Mouse (Mus musculus) stomach, embryonic 15.5 days (tissue): Measurements from ENCODE around the gene Rbm24. TPM values are rescaled to one million over a fixed set of nuclear protein-coding genes. Genes with fewer than 3 reads are reported as not detected.
A peak's percentile ranks its signal among the peaks of the same experiment; 100 is the strongest.

Source experiments
- ATAC-seq: fragments of 200-750 bp; cut with Nextera tagmentation; 2 replicates; pipeline ENCODE4 v1.8.0; 2017; ENCODE audit warnings: low read depth, moderate number of reproducible peaks, moderate TSS enrichment; ENCODE audit not compliant: insufficient read depth, low FRiP score
- H3K27ac ChIP-seq: fragments of 300-500 bp; sonication (generic); 2 replicates; pipeline ENCODE4 v1.5.1; 2015; ENCODE audit warnings: mild to moderate bottlenecking, inconsistent platforms
- H3K27me3 ChIP-seq: fragments of 300-500 bp; sonication (generic); replicated peaks from 2 replicates; pipeline ENCODE4 v1.6.1; 2015; ENCODE audit warnings: inconsistent platforms
- H3K36me3 ChIP-seq: fragments of 300-500 bp; sonication (generic); 2 replicates; pipeline ENCODE4 v1.6.1; 2015; ENCODE audit warnings: inconsistent platforms
- H3K4me1 ChIP-seq: fragments of 300-500 bp; sonication (generic); 2 replicates; pipeline ENCODE4 v1.6.1; 2015; ENCODE audit warnings: inconsistent platforms
- H3K4me2 ChIP-seq: fragments of 300-500 bp; sonication (generic); 2 replicates; pipeline ENCODE4 v1.6.1; 2015; ENCODE audit warnings: mild to moderate bottlenecking, inconsistent platforms
- H3K4me3 ChIP-seq: fragments of 300-500 bp; sonication (generic); replicated peaks from 2 replicates; pipeline ENCODE4 v1.5.1; 2015; ENCODE audit warnings: inconsistent platforms
- H3K9ac ChIP-seq: fragments of 300-500 bp; sonication (generic); 2 replicates; pipeline ENCODE4 v1.6.1; 2015; ENCODE audit warnings: inconsistent platforms
- H3K9me3 ChIP-seq: fragments of 300-500 bp; sonication (generic); 2 replicates; pipeline ENCODE4 v1.6.1; 2016; ENCODE audit warnings: inconsistent platforms
- WGBS: fragments of 180-500 bp; shearing (Covaris S2); methylation state at CpG from one replicate; pipeline ENCODE4 v1.1.7; 2015; 5-methylcytosine and 5-hydroxymethylcytosine counted together
- polyA plus RNA-seq: library from polyadenylated mRNA; unstranded; fragments of >200 nt; fragmentation: Nextera tagmentation; extraction: Ambion mirVana; gene quantifications from 2 replicates; pipeline ENCODE4 v1.2.1, GENCODE M21; 2015

Gene Rbm24
- polyA plus RNA-seq, 1 experiment from 2014 or later, result 2.3 TPM

GRCm38 (mm10) chr13:46417594-46417993 lies 640 bp upstream of the Rbm24 start:
- Histone ChIP-seq H3K4me2 (peak overlapping the region; percentile 95), H3K4me1 (peaks cover 6% of the 10 kb centered on the region; the same call in 1 of the 2 replicates), H3K36me3 (no peaks in the 10 kb centered on the region), H3K9ac (0 out of 2 replicates have a peak overlapping the region, but pooled peaks have one; percentile 20), H3K4me3 (peak overlapping the region; percentile 52; the same call in 1 of the 2 replicates), H3K27ac (no peak overlapping the region), H3K9me3 (no peaks in the 10 kb centered on the region), H3K27me3 (no peaks in the 10 kb centered on the region)
- 78% methylated on average over 5 of the region's 5 CpGs for WGBS
- no peak for ATAC-seq

GRCm38 (mm10) chr13:46418731-46419545 lies 704 bp downstream of the Rbm24 start:
- Histone ChIP-seq H3K4me2 (peak overlapping the region; percentile 95), H3K4me3 (peak overlapping the region; percentile 52), H3K9me3 (no peaks in the 10 kb centered on the region), H3K4me1 (peaks cover 6% of the 10 kb centered on the region; the same call in 1 of the 2 replicates), H3K36me3 (no peaks in the 10 kb centered on the region), H3K27ac (no peak overlapping the region), H3K9ac (peak overlapping the region; percentile 20; the same call in 1 of the 2 replicates), H3K27me3 (no peaks in the 10 kb centered on the region)
- ATAC-seq, result peak; percentile 14; the same call in 1 of the 2 replicates
- WGBS, result 2% methylated on average over 73 of the region's 73 CpGs

GRCm38 (mm10) chr13:46419648-46420047 lies 1.4 kb downstream of the Rbm24 start:
- Histone ChIP-seq H3K27ac (no peak overlapping the region), H3K9ac (no peak overlapping the region), H3K27me3 (no peaks in the 10 kb centered on the region), H3K9me3 (no peaks in the 10 kb centered on the region), H3K4me1 (peaks cover 6% of the 10 kb centered on the region; the same call in 1 of the 2 replicates), H3K4me2 (peak overlapping the region; percentile 32), H3K36me3 (no peaks in the 10 kb centered on the region), H3K4me3 (peak overlapping the region; percentile 23)
- no peak for ATAC-seq
- 17% methylated on average over 7 of the region's 7 CpGs for WGBS

GRCm38 (mm10) chr13:46420095-46420494 lies 1.9 kb downstream of the Rbm24 start:
- no peaks in the 10 kb centered on the region for H3K36me3 ChIP-seq
- peak overlapping the region; percentile 32 for H3K4me2 ChIP-seq
- WGBS, result 30% methylated on average over 3 of the region's 3 CpGs
- ATAC-seq, result no peak
- no peaks in the 10 kb centered on the region for H3K9me3 ChIP-seq
- no peak overlapping the region for H3K9ac ChIP-seq
- H3K4me3 ChIP-seq, result peak overlapping the region; percentile 23
- peaks cover 6% of the 10 kb centered on the region; the same call in 1 of the 2 replicates for H3K4me1 ChIP-seq
- H3K27ac ChIP-seq, result no peak overlapping the region
- H3K27me3 ChIP-seq, result no peaks in the 10 kb centered on the region

GRCm38 (mm10) chr13:46423805-46424204 lies 5.6 kb downstream of the Rbm24 start:
- no peak for ATAC-seq
- 90% methylated on average over 7 of the region's 7 CpGs for WGBS
- Histone ChIP-seq H3K27ac (no peak overlapping the region), H3K4me2 (no peak overlapping the region), H3K9ac (no peak overlapping the region), H3K4me3 (no peak overlapping the region), H3K27me3 (peaks cover 4% of the 10 kb centered on the region; the same call in 1 of the 2 replicates), H3K4me1 (no peaks in the 10 kb centered on the region), H3K36me3 (no peaks in the 10 kb centered on the region), H3K9me3 (no peaks in the 10 kb centered on the region)

- Histone ChIP-seq H3K27ac (no peak overlapping the region), H3K36me3 (no peaks in the 10 kb centered on the region), H3K4me1 (no peaks in the 10 kb centered on the region), H3K27me3 (peaks cover 4% of the 10 kb centered on the region; the same call in 1 of the 2 replicates), H3K4me2 (no peak overlapping the region), H3K9ac (no peak overlapping the region), H3K4me3 (no peak overlapping the region), H3K9me3 (no peaks in the 10 kb centered on the region)
- no peak for ATAC-seq
- WGBS, result 73% methylated on average over 8 of the region's 8 CpGs
These were observed 6.1 kb downstream of the Rbm24 start for GRCm38 (mm10) chr13:46424376-46424775.

GRCm38 (mm10) chr13:46426651-46427269 lies 8.5 kb downstream of the Rbm24 start:
- ATAC-seq, result no peak
- H3K4me1 ChIP-seq, result no peaks in the 10 kb centered on the region
- no peak overlapping the region for H3K27ac ChIP-seq
- H3K36me3 ChIP-seq, result no peaks in the 10 kb centered on the region
- H3K9me3 ChIP-seq, result no peaks in the 10 kb centered on the region
- WGBS, result 77% methylated on average over 6 of the region's 6 CpGs
- peaks cover 4% of the 10 kb centered on the region; the same call in 1 of the 2 replicates for H3K27me3 ChIP-seq
- H3K9ac ChIP-seq, result no peak overlapping the region
- no peak overlapping the region for H3K4me3 ChIP-seq
- H3K4me2 ChIP-seq, result no peak overlapping the region

GRCm38 (mm10) chr13:46428964-46429363 lies 10.7 kb downstream of the Rbm24 start:
- Histone ChIP-seq H3K4me3 (0 out of 2 replicates have a peak overlapping the region, but pooled peaks have one; percentile 14), H3K4me1 (no peaks in the 10 kb centered on the region), H3K27ac (no peak overlapping the region), H3K9me3 (no peaks in the 10 kb centered on the region), H3K27me3 (peaks cover 4% of the 10 kb centered on the region; the same call in 1 of the 2 replicates), H3K4me2 (peak overlapping the region; percentile 40), H3K36me3 (no peaks in the 10 kb centered on the region), H3K9ac (no peak overlapping the region)
- ATAC-seq, result no peak
- 55% methylated on average over 22 of the region's 22 CpGs for WGBS

GRCm38 (mm10) chr13:46429866-46430265 lies 11.6 kb downstream of the Rbm24 start:
- H3K4me2 ChIP-seq, result no peak overlapping the region
- 87% methylated on average over 11 of the region's 11 CpGs for WGBS
- ATAC-seq, result no peak
- H3K4me1 ChIP-seq, result no peaks in the 10 kb centered on the region
- H3K4me3 ChIP-seq, result no peak overlapping the region
- H3K9me3 ChIP-seq, result no peaks in the 10 kb centered on the region
- no peaks in the 10 kb centered on the region for H3K36me3 ChIP-seq
- no peak overlapping the region for H3K9ac ChIP-seq
- no peak overlapping the region for H3K27ac ChIP-seq
- H3K27me3 ChIP-seq, result peaks cover 4% of the 10 kb centered on the region; the same call in 1 of the 2 replicates

- H3K27me3 ChIP-seq, result no peaks in the 10 kb centered on the region
- 48% methylated on average over 8 of the region's 8 CpGs for WGBS
- H3K27ac ChIP-seq, result no peak overlapping the region
- H3K4me3 ChIP-seq, result no peak overlapping the region
- no peaks in the 10 kb centered on the region for H3K36me3 ChIP-seq
- H3K9ac ChIP-seq, result no peak overlapping the region
- no peak for ATAC-seq
- no peaks in the 10 kb centered on the region for H3K9me3 ChIP-seq
- H3K4me1 ChIP-seq, result no peaks in the 10 kb centered on the region
- no peak overlapping the region for H3K4me2 ChIP-seq
These were observed 15.8 kb downstream of the Rbm24 start for GRCm38 (mm10) chr13:46433880-46434560.

- H3K9ac ChIP-seq, result no peak overlapping the region
- no peak overlapping the region for H3K4me2 ChIP-seq
- H3K9me3 ChIP-seq, result no peaks in the 10 kb centered on the region
- H3K36me3 ChIP-seq, result no peaks in the 10 kb centered on the region
- H3K27me3 ChIP-seq, result no peaks in the 10 kb centered on the region
- no peak for ATAC-seq
- H3K4me3 ChIP-seq, result no peak overlapping the region
- no peak overlapping the region for H3K27ac ChIP-seq
- WGBS, result 81% methylated on average over 6 of the region's 6 CpGs
- H3K4me1 ChIP-seq, result no peaks in the 10 kb centered on the region
These were observed 20.7 kb downstream of the Rbm24 start for GRCm38 (mm10) chr13:46438960-46439359.
